Mouse (Mus musculus) stomach, embryonic 15.5 days (tissue): ENCODE results near the gene Rngtt. TPM values are rescaled to one million over a fixed set of nuclear protein-coding genes. Genes with fewer than 3 reads are reported as not detected.

ENCODE experiments used
- ATAC-seq: fragments of 200-750 bp; cut with Nextera tagmentation; 2 replicates; pipeline ENCODE4 v1.8.0; 2017; ENCODE audit warnings: low read depth, moderate number of reproducible peaks, moderate TSS enrichment; ENCODE audit not compliant: insufficient read depth, low FRiP score
- H3K27ac ChIP-seq: fragments of 300-500 bp; sonication (generic); 2 replicates; pipeline ENCODE4 v1.5.1; 2015; ENCODE audit warnings: mild to moderate bottlenecking, inconsistent platforms
- H3K27me3 ChIP-seq: fragments of 300-500 bp; sonication (generic); replicated peaks from 2 replicates; pipeline ENCODE4 v1.6.1; 2015; ENCODE audit warnings: inconsistent platforms
- H3K36me3 ChIP-seq: fragments of 300-500 bp; sonication (generic); 2 replicates; pipeline ENCODE4 v1.6.1; 2015; ENCODE audit warnings: inconsistent platforms
- H3K4me1 ChIP-seq: fragments of 300-500 bp; sonication (generic); 2 replicates; pipeline ENCODE4 v1.6.1; 2015; ENCODE audit warnings: inconsistent platforms
- H3K4me2 ChIP-seq: fragments of 300-500 bp; sonication (generic); 2 replicates; pipeline ENCODE4 v1.6.1; 2015; ENCODE audit warnings: mild to moderate bottlenecking, inconsistent platforms
- H3K4me3 ChIP-seq: fragments of 300-500 bp; sonication (generic); replicated peaks from 2 replicates; pipeline ENCODE4 v1.5.1; 2015; ENCODE audit warnings: inconsistent platforms
- H3K9ac ChIP-seq: fragments of 300-500 bp; sonication (generic); 2 replicates; pipeline ENCODE4 v1.6.1; 2015; ENCODE audit warnings: inconsistent platforms
- H3K9me3 ChIP-seq: fragments of 300-500 bp; sonication (generic); 2 replicates; pipeline ENCODE4 v1.6.1; 2016; ENCODE audit warnings: inconsistent platforms
- WGBS: fragments of 180-500 bp; shearing (Covaris S2); methylation state at CpG from one replicate; pipeline ENCODE4 v1.1.7; 2015; 5-methylcytosine and 5-hydroxymethylcytosine counted together
- polyA plus RNA-seq: library from polyadenylated mRNA; unstranded; fragments of >200 nt; fragmentation: Nextera tagmentation; extraction: Ambion mirVana; gene quantifications from 2 replicates; pipeline ENCODE4 v1.2.1, GENCODE M21; 2015

Rngtt gene
- polyA plus RNA-seq, 1 experiment from 2014 or later, result 20.8 TPM

GRCm38 (mm10) chr4:33332956-33333455 lies 22.9 kb downstream of the Rngtt start:
- H3K4me3 ChIP-seq, result no peak overlapping the region
- ATAC-seq, result no peak
- no peaks in the 10 kb centered on the region for H3K27me3 ChIP-seq
- no peaks in the 10 kb centered on the region for H3K4me1 ChIP-seq
- no peak overlapping the region for H3K27ac ChIP-seq
- no peaks in the 10 kb centered on the region for H3K9me3 ChIP-seq
- H3K9ac ChIP-seq, result no peak overlapping the region
- WGBS, result 86% methylated on average over 1 of the region's 1 CpGs
- no peak overlapping the region for H3K4me2 ChIP-seq
- H3K36me3 ChIP-seq, result peaks cover 7% of the 10 kb centered on the region; the same call in 1 of the 2 replicates

DNA sequence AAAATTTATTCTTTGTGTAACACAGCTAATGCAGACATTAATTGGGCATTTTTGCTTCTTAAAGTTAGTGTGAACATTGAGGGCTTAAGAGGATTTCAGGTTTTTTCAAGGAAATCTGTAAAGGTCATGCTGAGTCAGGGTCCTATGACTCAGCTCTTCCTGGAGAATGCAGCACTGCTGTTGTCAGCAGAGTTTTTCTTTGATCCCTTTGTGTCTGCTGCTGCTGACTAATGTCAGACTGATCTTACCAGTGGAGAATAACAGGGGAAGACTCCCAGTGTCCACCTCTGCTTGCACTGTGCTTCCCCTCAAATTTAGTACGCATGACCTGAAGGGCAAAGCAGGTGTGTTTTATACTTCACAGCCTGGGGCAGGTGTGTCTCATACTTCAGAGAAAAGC lies 27.9 kb downstream of the Rngtt start:
- no peak overlapping the region for H3K27ac ChIP-seq
- no peaks in the 10 kb centered on the region for H3K9me3 ChIP-seq
- WGBS, result 80% methylated on average over 1 of the region's 1 CpGs
- no peaks in the 10 kb centered on the region for H3K4me1 ChIP-seq
- ATAC-seq, result no peak
- no peak overlapping the region for H3K4me3 ChIP-seq
- no peak overlapping the region for H3K4me2 ChIP-seq
- H3K36me3 ChIP-seq, result peaks cover 13% of the 10 kb centered on the region; the same call in 1 of the 2 replicates
- no peaks in the 10 kb centered on the region for H3K27me3 ChIP-seq
- no peak overlapping the region for H3K9ac ChIP-seq

DNA sequence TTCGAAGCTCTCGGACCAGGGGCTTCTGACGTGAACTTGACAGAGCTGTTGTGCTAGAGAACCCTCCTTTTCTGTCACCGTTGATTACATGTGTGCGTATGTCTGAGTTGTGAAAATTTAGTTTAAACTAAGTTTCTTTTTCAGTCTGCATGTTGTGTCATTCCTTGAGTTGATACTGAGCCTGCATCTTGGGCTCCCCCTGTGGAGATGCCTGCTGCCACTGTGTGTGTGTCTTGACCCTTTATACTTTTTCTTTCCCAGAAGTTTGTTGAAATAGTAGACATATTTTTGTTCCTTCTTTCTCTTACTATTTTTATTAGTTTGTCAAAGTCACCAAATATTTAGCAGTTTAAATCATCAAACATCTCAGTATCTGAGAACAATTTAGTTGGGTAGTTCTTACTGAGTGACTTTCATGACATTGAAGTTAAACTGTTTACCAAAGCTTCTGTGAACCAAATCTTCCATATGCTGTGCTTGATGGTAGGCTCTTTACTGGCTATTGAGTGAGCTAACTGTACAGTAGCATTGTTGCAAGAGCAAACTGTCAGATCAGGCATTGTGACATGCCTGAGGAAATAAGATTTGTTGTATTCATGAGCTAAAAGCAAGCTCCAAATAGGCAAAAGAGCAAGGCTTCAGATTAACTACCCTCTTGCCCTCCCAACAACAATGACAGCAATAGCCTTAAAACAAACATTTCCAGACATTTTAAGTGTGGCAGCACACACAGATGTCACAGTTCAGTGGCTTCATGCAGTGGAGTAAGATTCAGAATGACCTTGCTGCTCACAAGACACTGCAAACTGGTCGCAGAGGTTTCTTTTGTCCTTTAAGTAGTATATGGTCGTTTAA lies 33.0 kb downstream of the Rngtt start:
- WGBS, result 89% methylated on average over 7 of the region's 7 CpGs
- Histone ChIP-seq H3K36me3 (peaks cover 8% of the 10 kb centered on the region; the same call in 1 of the 2 replicates), H3K9ac (no peak overlapping the region), H3K27ac (no peak overlapping the region), H3K4me3 (no peak overlapping the region), H3K4me1 (no peaks in the 10 kb centered on the region), H3K27me3 (no peaks in the 10 kb centered on the region), H3K9me3 (no peaks in the 10 kb centered on the region), H3K4me2 (no peak overlapping the region)
- no peak for ATAC-seq

- H3K4me1 ChIP-seq, result no peaks in the 10 kb centered on the region
- no peak overlapping the region for H3K4me2 ChIP-seq
- H3K27ac ChIP-seq, result no peak overlapping the region
- WGBS, result 84% methylated on average over 6 of the region's 6 CpGs
- H3K9ac ChIP-seq, result no peak overlapping the region
- no peak overlapping the region for H3K4me3 ChIP-seq
- peak; percentile 71; the same call in 1 of the 2 replicates for ATAC-seq
- H3K36me3 ChIP-seq, result peaks cover 8% of the 10 kb centered on the region; the same call in 1 of the 2 replicates
- H3K9me3 ChIP-seq, result no peaks in the 10 kb centered on the region
- no peaks in the 10 kb centered on the region for H3K27me3 ChIP-seq
Measured at GRCm38 (mm10) chr4:33343732-33344057, 33.6 kb downstream of the Rngtt start.

DNA sequence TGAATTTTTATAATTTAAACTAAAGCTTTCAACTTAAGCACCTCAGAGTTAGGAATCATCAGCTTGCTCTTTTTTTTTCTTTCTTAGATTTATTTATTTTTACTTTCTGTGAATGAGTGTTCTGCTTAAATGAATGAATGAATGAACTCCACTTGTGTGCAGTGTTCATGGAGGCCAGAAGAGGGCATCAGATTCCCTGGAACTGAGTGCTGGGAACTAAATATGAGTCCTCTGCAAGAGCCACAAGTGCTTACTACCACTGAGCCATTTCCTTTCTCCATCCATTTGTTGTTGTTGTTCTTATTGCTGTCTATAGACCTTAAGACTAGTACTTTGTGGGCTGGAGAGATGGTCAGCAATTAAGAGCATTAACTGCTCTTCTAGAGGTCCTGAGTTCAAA lies 53.3 kb downstream of the Rngtt start:
- no peak overlapping the region for H3K9ac ChIP-seq
- H3K4me2 ChIP-seq, result no peak overlapping the region
- no peak overlapping the region for H3K27ac ChIP-seq
- H3K27me3 ChIP-seq, result no peaks in the 10 kb centered on the region
- H3K4me1 ChIP-seq, result no peaks in the 10 kb centered on the region
- H3K36me3 ChIP-seq, result 0 out of 2 replicates have a peak, but pooled peaks cover 5% of the 10 kb centered on the region
- ATAC-seq, result no peak
- H3K4me3 ChIP-seq, result no peak overlapping the region
- no peaks in the 10 kb centered on the region for H3K9me3 ChIP-seq

DNA sequence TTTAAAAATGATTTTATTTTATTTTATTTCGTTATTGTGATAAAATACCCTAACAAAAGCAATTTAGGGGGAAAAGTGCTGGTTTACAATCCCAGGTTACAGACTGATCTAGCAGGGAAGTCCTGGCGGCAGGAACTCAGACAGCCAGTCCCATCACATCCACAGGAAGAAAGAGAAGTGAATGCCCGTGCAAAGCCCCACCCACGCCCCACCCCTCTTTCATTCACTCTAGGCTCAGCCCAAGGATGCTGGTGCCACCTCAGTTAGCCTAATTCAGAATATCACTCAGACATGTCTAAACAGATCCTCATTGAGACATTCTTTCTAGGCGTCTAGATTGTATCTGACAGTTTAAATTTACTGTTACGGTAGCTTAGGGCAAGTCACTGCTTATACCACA lies 64.8 kb downstream of the Rngtt start:
- Histone ChIP-seq H3K27ac (no peak overlapping the region), H3K27me3 (no peaks in the 10 kb centered on the region), H3K36me3 (no peaks in the 10 kb centered on the region), H3K4me3 (no peak overlapping the region), H3K4me1 (no peaks in the 10 kb centered on the region), H3K4me2 (no peak overlapping the region), H3K9ac (no peak overlapping the region), H3K9me3 (no peaks in the 10 kb centered on the region)
- no peak for ATAC-seq
- WGBS, result 64% methylated on average over 6 of the region's 6 CpGs

DNA sequence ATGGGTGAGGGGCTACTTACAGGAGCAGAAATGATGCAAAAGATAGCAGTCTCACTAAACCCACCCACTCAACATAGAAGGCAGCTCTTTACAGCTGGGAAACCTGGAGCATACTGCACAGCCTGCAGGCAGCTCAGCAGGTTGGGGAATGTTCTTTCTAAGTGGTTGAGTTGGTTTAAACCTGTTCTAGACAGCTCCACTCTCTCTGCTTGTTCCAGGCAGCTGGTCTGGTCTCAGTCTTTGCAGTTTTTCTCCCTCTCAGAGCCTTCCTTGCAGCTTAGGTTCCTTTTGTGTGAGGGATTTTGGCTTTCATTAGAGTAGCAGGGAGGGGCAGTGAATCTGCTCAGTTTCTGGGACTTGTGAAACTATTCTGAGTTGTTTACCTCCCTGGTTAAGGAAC lies 67.5 kb downstream of the Rngtt start:
- Histone ChIP-seq H3K4me2 (no peak overlapping the region), H3K9ac (no peak overlapping the region), H3K27me3 (no peaks in the 10 kb centered on the region), H3K27ac (peak overlapping the region; percentile 3; the same call in 1 of the 2 replicates), H3K9me3 (no peaks in the 10 kb centered on the region), H3K4me1 (no peaks in the 10 kb centered on the region), H3K36me3 (no peaks in the 10 kb centered on the region), H3K4me3 (no peak overlapping the region)
- no peak for ATAC-seq

GRCm38 (mm10) chr4:33378894-33379293 lies 68.8 kb downstream of the Rngtt start:
- no peak for ATAC-seq

DNA sequence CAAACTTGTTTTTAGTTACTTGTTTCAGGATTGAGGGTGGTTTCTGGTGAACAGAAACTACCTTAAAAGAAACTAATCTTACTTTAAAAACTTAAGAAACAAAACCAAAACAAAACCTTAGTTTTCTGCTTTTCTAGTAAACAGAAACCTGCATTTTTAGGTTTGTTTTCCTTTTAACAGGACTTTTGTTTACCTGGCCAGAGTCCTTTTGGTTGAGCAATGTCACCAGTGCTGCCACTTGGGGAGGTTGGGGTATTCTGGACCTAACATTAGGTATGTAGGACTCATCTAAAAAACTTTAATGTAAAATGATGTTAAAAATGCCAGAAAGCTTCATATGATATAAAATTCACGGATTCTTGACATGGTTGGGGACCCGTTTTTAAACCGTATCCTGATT lies 78.8 kb downstream of the Rngtt start:
- no peaks in the 10 kb centered on the region for H3K27me3 ChIP-seq
- no peak overlapping the region for H3K27ac ChIP-seq
- no peaks in the 10 kb centered on the region for H3K9me3 ChIP-seq
- no peaks in the 10 kb centered on the region for H3K4me1 ChIP-seq
- no peak overlapping the region for H3K9ac ChIP-seq
- 0 out of 2 replicates have a peak, but pooled peaks cover 4% of the 10 kb centered on the region for H3K36me3 ChIP-seq
- no peak for ATAC-seq
- no peak overlapping the region for H3K4me3 ChIP-seq
- H3K4me2 ChIP-seq, result no peak overlapping the region
- WGBS, result 93% methylated on average over 3 of the region's 3 CpGs

More at GRCm38 (mm10) chr4:33378894-33379293, 68.8 kb downstream of the Rngtt start:
- Histone ChIP-seq H3K9me3 (no peaks in the 10 kb centered on the region), H3K9ac (no peak overlapping the region), H3K4me3 (no peak overlapping the region), H3K4me2 (no peak overlapping the region), H3K36me3 (no peaks in the 10 kb centered on the region), H3K27ac (no peak overlapping the region), H3K27me3 (no peaks in the 10 kb centered on the region), H3K4me1 (no peaks in the 10 kb centered on the region)
- WGBS, result 54% methylated on average over 6 of the region's 6 CpGs

- Histone ChIP-seq H3K4me2 (no peak overlapping the region), H3K4me3 (no peak overlapping the region), H3K36me3 (0 out of 2 replicates have a peak, but pooled peaks cover 4% of the 10 kb centered on the region), H3K9me3 (no peaks in the 10 kb centered on the region), H3K4me1 (no peaks in the 10 kb centered on the region), H3K27ac (no peak overlapping the region), H3K9ac (no peak overlapping the region), H3K27me3 (no peaks in the 10 kb centered on the region)
- ATAC-seq, result no peak
Measured at GRCm38 (mm10) chr4:33390660-33391059, 80.5 kb downstream of the Rngtt start.

- Histone ChIP-seq H3K9me3 (no peaks in the 10 kb centered on the region), H3K27ac (no peak overlapping the region), H3K4me2 (no peak overlapping the region), H3K27me3 (no peaks in the 10 kb centered on the region), H3K4me1 (no peaks in the 10 kb centered on the region), H3K4me3 (no peak overlapping the region), H3K36me3 (0 out of 2 replicates have a peak, but pooled peaks cover 4% of the 10 kb centered on the region), H3K9ac (no peak overlapping the region)
- 83% methylated on average over 2 of the region's 2 CpGs for WGBS
- no peak for ATAC-seq
Measured at GRCm38 (mm10) chr4:33393437-33393836, 83.3 kb downstream of the Rngtt start.

GRCm38 (mm10) chr4:33396222-33397176 lies 86.4 kb downstream of the Rngtt start:
- Histone ChIP-seq H3K9ac (no peak overlapping the region), H3K4me1 (no peaks in the 10 kb centered on the region), H3K4me2 (no peak overlapping the region), H3K36me3 (0 out of 2 replicates have a peak, but pooled peaks cover 4% of the 10 kb centered on the region), H3K27me3 (no peaks in the 10 kb centered on the region), H3K27ac (no peak overlapping the region), H3K4me3 (no peak overlapping the region), H3K9me3 (no peaks in the 10 kb centered on the region)
- ATAC-seq, result peak; percentile 76; the same call in 1 of the 2 replicates
- 52% methylated on average over 3 of the region's 3 CpGs for WGBS
